Mouse (Mus musculus) brain, embryonic 18.5 days (tissue): Measurements from ENCODE around the gene Mndal.
"Not testable (repeated sequence)": the region's sequence is repeated elsewhere in the genome, so short reads cannot be mapped to it uniquely, and the experiment has no call there.

Experiments used
- DNase-seq: peaks from one replicate; pipeline ENCODE4 v3.0.0-alpha.2; 2012; ENCODE audit warnings: low read depth, low spot score

Gene Mndal

GRCm38 (mm10) chr1:173889741-173890140 is 52.5 kb downstream of the Mndal start:
- DNase-seq: not testable (repeated sequence)

- not testable (repeated sequence) for DNase-seq
Measured at GRCm38 (mm10) chr1:173887026-173887787, 55.1 kb downstream of the Mndal start.

GRCm38 (mm10) chr1:173880004-173880666 is 62.2 kb downstream of the Mndal start:
- not testable (repeated sequence) for DNase-seq

DNA sequence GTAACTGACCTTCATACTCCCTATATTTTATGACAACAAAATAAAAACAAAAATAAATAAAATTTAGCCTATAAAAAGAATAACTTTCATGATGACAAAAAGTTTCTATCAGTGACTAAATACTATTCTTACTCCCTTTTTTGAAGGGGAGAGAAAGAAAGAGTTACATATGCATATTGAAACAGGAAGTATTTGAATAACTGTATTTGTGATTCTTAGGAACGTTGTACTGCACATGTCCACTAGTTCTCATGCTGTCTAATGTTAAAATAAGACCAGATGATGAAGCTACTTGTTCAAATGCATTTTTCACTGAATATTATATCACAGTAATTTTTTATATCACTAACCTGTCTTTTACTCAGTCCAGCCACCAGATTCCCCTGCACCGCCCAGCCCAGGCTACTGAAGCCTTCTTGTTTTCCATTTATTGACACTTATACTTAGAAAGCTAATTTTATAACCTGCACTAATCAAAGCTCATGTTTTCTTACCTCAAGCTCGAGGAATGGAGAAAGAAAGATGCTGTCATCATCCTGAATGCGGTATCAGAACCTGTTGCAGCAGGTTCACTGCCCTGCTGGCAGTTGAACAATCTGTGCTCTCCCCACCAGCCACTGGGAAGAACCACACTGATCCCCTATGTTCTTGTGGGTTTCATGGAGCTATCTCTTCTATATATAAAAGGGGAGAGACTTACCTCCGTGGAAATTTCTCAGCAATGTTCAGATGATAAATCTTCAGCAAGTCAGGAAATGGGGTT is 62.9 kb downstream of the Mndal start:
- not testable (repeated sequence) for DNase-seq

GRCm38 (mm10) chr1:173878264-173878663 is 64.0 kb downstream of the Mndal start:
- not testable (repeated sequence) for DNase-seq

DNA sequence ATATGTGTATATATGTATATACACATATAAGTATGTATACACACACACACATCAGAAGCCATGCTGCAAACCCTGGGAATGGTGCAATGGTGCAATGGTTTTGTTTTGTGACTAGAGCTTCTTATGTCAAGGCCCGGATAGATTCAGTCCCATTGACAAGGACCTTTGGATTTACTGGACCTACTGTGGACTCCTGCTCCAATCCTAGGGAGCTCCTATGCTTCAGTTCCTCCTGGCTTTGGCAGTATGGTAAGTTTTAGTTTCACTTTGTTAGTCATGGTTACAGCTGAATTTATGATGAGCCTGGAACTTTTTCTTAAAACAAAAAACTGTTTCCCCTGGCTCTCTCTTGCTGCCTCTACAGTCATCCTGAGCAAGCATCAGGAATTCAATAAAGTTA is 65.2 kb downstream of the Mndal start:
- DNase-seq: not testable (repeated sequence)

DNA sequence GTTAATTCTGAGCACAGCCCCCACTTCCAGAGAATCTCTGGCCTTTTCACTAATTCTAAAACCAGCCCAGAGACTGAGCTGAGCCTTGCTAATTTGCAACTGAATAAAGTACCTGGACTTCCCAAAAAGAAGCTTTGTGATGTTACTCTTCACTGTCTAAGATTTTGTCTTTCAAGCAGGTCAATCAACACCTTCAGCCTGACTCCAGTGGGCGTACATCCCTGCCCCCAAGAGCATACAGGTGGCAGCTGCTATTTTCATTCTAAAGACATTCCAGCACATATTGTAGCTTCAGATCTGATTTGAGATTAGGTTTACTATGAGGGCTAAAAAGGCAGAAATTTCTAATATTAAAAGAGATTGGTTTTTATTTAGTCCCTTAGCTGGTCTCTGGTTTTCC is 73.7 kb downstream of the Mndal start:
- DNase-seq: not testable (repeated sequence)

DNA sequence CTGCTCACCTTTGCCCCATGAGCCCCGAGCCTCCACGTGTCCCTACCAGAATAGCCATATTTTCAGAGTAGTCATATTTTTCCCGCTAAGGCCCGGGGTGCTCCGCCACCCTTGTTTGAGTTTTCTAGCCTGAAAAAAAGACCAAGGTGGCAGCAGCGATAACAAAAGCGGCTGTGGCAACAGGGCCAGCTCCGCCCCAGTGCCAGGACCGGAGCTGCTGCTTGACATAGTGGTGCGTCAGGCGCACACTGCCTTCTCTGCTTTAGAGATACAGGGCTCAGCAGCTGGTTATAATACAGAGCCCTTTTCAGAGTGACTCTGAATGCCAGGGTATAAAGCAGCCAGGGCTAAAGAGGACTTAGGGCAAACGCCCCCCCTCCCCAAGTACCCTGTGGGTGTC is 75.8 kb downstream of the Mndal start:
- DNase-seq: no peak

GRCm38 (mm10) chr1:173853711-173854110 is 88.6 kb downstream of the Mndal start:
- DNase-seq: not testable (repeated sequence)

DNA sequence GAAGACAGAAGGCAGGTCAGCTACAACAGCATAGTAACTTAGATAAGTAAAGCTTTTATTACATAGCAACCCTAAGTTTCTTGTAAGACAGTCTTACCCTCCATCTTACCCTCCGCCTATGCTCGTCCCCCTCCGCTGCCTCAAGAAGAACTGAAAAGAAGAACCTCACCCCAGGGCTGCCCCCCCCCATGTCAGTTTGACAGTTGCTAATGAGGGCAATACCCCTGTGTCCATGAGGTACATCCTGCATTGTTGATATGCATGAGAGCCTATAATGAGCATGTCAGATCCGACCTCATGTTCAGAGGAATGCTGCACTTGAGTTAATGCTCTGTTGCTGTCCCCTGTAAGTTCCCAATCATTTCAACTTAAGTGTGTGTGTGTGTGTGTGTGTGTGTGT is 89.4 kb downstream of the Mndal start:
- DNase-seq: not testable (repeated sequence)

GRCm38 (mm10) chr1:173846193-173846592 is 96.1 kb downstream of the Mndal start:
- not testable (repeated sequence) for DNase-seq

GRCm38 (mm10) chr1:173844754-173845153 is 97.5 kb downstream of the Mndal start:
- DNase-seq: no peak

- DNase-seq: not testable (repeated sequence)
Measured at GRCm38 (mm10) chr1:173821481-173821803, 120.8 kb downstream of the Mndal start.

- DNase-seq: not testable (repeated sequence)
Measured at GRCm38 (mm10) chr1:173820794-173821480, 121.4 kb downstream of the Mndal start.

DNA sequence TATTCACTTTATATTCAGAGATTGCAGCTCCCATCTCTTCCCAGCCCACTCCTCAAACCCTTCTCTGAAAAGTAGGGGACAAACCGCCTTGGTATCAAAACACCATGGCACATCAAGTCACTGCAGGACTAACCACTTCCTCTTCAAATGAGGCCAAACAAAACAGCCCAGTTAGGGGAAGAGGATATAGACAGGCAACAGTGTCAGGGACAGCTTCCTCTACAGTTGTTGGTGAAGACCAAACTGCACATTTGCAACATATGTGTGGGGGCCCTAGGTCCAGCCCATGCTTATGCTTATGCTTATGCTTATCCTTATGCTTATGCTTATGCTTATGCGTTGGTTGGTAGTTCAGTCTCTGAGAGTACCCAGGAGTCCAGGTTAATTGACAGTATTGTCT is 133.0 kb downstream of the Mndal start:
- not testable (repeated sequence) for DNase-seq

DNA sequence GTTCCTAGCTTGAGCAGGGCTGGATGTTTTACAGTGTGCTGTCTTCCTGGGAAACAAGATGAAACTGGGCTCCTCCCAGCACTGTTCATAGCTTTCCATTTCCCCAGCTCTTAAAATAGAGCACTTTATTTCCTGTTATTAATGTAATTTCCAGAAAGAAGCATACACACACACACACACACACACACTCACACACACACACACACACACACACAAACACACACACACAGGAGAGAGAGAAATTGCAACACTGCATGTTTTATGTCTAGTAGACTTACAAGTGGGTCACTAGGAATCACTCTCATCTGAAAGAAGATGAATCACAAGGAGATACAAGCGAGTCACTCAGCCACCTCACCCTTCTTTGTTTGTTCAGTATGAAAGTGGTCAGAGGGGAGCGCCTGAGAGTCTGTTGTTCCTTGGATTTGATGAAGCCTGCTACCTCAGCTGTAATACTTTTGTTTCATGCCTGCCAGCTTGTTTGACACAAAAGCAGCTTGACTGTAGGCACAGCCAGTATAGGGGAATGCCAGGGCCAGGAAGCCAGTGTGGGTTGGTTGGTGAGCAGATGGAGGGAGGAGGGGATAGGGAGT is 139.5 kb downstream of the Mndal start:
- not testable (repeated sequence) for DNase-seq

GRCm38 (mm10) chr1:173802207-173802606 is 140.1 kb downstream of the Mndal start:
- not testable (repeated sequence) for DNase-seq

- not testable (repeated sequence) for DNase-seq
Measured at GRCm38 (mm10) chr1:173801791-173802190, 140.5 kb downstream of the Mndal start.
